Mouse (Mus musculus): Measurements from ENCODE around the gene Bad.

The Bad gene

GRCm38 (mm10) chr19:6934195-6934977 is 7.3 kb upstream of the Bad start, which contains the start of gene Kcnk4:
Gene Kcnk4, minus strand, starts transcription at chr19:6934515.
- no peak for DNase-seq (ENCODE audit: low spot score in 2 of 2)

GRCm38 (mm10) chr19:6936299-6936698 is 5.4 kb upstream of the Bad start:
- no peak for DNase-seq (ENCODE audit: low spot score in 2 of 2)

- DNase-seq (ENCODE audit: low spot score in 2 of 2): no peak
Observed at GRCm38 (mm10) chr19:6937541-6938465, 3.9 kb upstream of the Bad start.

- no peak for DNase-seq (ENCODE audit: low spot score in 2 of 2)
Observed at GRCm38 (mm10) chr19:6939106-6940002, 2.3 kb upstream of the Bad start.

GRCm38 (mm10) chr19:6940396-6941351 is 987 bp upstream of the Bad start:
- no peak for DNase-seq (ENCODE audit: low spot score in 2 of 2)

- DNase-seq (ENCODE audit: low spot score in 2 of 2): peak; percentile 89
Observed at GRCm38 (mm10) chr19:6942249-6942691, 609 bp downstream of the Bad start, which contains the start of gene Gpr137. Gene Gpr137, minus strand, starts transcription at chr19:6942480.

- no peak for DNase-seq (ENCODE audit: low spot score in 2 of 2)
Observed at GRCm38 (mm10) chr19:6942764-6943163, 1.1 kb downstream of the Bad start.

- no peak for DNase-seq (ENCODE audit: low spot score in 2 of 2)
Observed at GRCm38 (mm10) chr19:6943709-6944108, 2.0 kb downstream of the Bad start.

GRCm38 (mm10) chr19:6947742-6948141 is 6.1 kb downstream of the Bad start:
- no peak for DNase-seq (ENCODE audit: low spot score in 2 of 2)

- DNase-seq (ENCODE audit: low spot score in 2 of 2): no peak
Observed at GRCm38 (mm10) chr19:6948186-6948585, 6.5 kb downstream of the Bad start.

GRCm38 (mm10) chr19:6949532-6949931 is 7.9 kb downstream of the Bad start:
- no peak for DNase-seq (ENCODE audit: low spot score in 2 of 2)

GRCm38 (mm10) chr19:6949951-6950350 is 8.3 kb downstream of the Bad start:
- DNase-seq (ENCODE audit: low spot score in 2 of 2): no peak

GRCm38 (mm10) chr19:6950613-6951153 is 9.0 kb downstream of the Bad start:
- peak; percentile 39 to 47 for DNase-seq (ENCODE audit: low spot score in 2 of 2)

- DNase-seq (ENCODE audit: low spot score in 2 of 2): peak; percentile 80 to 82
Observed at GRCm38 (mm10) chr19:6951381-6951968, 9.8 kb downstream of the Bad start.

GRCm38 (mm10) chr19:6951994-6952711 is 10.5 kb downstream of the Bad start:
- DNase-seq (ENCODE audit: low spot score in 2 of 2): peak; percentile 50 to 53

GRCm38 (mm10) chr19:6952712-6953037 is 11.0 kb downstream of the Bad start:
- no peak for DNase-seq (ENCODE audit: low spot score in 2 of 2)

- no peak for DNase-seq (ENCODE audit: low spot score in 2 of 2)
Observed at GRCm38 (mm10) chr19:6954046-6954445, 12.4 kb downstream of the Bad start.

- DNase-seq (ENCODE audit: low spot score in 2 of 2): no peak
Observed at GRCm38 (mm10) chr19:6955424-6955823, 13.8 kb downstream of the Bad start.

GRCm38 (mm10) chr19:6956461-6956860 is 14.8 kb downstream of the Bad start:
- no peak for DNase-seq (ENCODE audit: low spot score in 2 of 2)

All from frontal cortex, postnatal 25 days (tissue).